Mouse (Mus musculus) splenic B cell, adult 2 months (primary cell): ENCODE results near the gene Ptger4.

Experiments
- DNase-seq: peaks from one replicate; pipeline ENCODE4 v3.0.0-alpha.2; 2011; ENCODE audit warnings: low read depth, low spot score
- H3K27me3 ChIP-seq: 2 replicates; pipeline ENCODE4 v1.6.1; 2012; ENCODE audit warnings: mild to moderate bottlenecking, low read length, moderate library complexity, mixed read lengths; ENCODE audit not compliant: control insufficient read depth, poor library complexity, insufficient read depth, severe bottlenecking
- H3K36me3 ChIP-seq: 2 replicates; pipeline ENCODE4 v1.6.1; 2012; ENCODE audit warnings: mild to moderate bottlenecking, low read length, moderate library complexity, mixed read lengths; ENCODE audit not compliant: control insufficient read depth, poor library complexity, insufficient read depth, severe bottlenecking

The Ptger4 gene

DNA sequence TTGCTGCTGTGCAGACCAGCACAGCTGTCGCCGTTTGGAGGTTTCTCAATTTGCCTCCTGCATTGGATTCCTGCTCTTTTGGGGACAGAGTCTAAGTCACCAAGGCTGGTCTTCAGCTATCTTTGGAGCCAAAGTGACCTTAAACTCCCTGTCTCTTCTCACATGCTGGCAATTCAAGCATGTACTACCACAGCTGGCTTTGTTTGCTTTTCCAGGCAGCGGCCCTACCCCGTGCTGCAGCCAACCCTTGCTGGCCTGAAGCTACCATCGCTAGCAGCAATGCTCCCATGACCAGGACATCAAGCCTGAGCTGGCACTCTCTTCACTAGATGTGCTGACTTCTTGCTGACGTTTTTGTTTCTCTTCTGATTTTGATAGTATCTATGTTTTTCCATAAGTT, 85.2 kb downstream of the Ptger4 start:
- DNase-seq, result no peak
- no peaks in the 10 kb centered on the region for H3K27me3 ChIP-seq
- H3K36me3 ChIP-seq, result peaks cover 4% of the 10 kb centered on the region

DNA sequence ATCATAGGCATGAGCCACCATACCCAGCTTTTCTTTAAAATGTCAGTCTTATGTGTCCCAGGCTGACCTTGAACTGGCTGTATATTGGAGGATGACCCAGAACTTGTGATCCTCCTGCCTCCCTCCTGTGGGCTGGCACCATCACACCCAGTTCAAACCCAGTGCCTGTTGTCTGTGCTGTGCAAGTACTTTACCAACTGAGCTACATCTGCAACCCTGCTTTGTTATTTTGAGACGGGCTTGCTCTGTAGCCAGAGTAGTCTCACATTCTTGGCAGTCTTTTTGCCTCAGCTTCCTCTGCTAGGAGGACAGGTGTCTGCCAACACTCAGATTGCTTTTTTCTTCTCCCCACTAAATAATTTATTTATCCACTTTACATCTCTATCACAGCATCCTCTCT, 86.6 kb downstream of the Ptger4 start:
- Histone ChIP-seq H3K27me3 (no peaks in the 10 kb centered on the region), H3K36me3 (no peaks in the 10 kb centered on the region)
- DNase-seq, result no peak
